Mouse (Mus musculus) megakaryocyte progenitor cell, adult 5-6 weeks (primary cell): ENCODE measurements around the gene Abcc4. TPM values are rescaled to one million over a fixed set of nuclear protein-coding genes. Genes with fewer than 3 reads are reported as not detected.

ENCODE experiments used
- ATAC-seq: replicated peaks from 2 replicates; pipeline ENCODE4 v1.8.0; 2016; ENCODE audit warnings: mild to moderate bottlenecking, moderate TSS enrichment, inconsistent platforms; ENCODE audit not compliant: poor library complexity
- total RNA-seq, 2 experiments: library from RNA; stranded (forward) in 1 of 2; stranded (reverse) in 1 of 2; fragments of 157-497, 149-512 nt in 1 of 2; fragments of 200-1000 nt in 1 of 2; gene quantifications; 2 replicates each; pipeline versions ENCODE4 v1.2.3 to v1.2.4; 2015 to 2017

The Abcc4 gene
- 38.3 and 41.5 TPM in 2 replicates for total RNA-seq (2015)
- 33.7 and 37.0 TPM in 2 replicates for total RNA-seq (2017)

GRCm38 (mm10) chr14:118705808-118706731, at the start of gene Abcc4:
TSS of gene Abcc4 (minus strand) at chr14:118706219.
- peak; percentile 56 for ATAC-seq

- 0 out of 2 replicates have a peak, but pooled peaks have one; percentile 14 for ATAC-seq
Observed at GRCm38 (mm10) chr14:118751193-118751753, 45.3 kb upstream of the Abcc4 start.

DNA sequence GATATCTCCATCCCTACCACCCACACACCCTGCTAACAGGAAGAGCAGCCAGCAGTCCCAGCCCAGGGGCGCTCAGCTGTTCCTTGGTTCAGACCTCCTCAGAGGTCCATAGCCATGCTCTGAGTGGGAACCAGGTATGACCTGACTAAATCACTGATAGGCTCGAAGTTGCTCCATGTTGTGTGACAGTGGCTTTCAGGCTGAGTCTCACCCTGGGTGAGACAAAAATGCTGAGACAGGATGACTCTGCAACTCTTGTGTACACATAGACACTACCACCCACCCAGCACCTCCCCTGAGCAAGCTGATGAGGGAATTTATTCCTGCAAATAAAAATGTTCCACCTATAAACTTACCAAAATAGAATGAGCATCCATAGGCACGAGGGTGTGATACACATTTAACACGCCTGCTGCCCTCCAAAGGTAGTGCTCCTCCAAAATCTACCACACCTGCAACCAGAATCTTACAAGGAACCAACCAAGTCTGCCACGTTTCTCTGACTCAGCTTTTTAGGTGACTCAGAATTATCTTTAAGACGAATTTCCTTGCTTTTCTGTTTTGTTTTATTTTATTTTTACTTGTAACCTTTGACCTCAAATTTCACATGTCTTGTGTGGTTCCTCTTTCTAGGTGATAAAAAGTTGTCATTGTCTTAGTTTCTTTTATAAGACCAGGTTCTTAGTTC, 44.6 kb upstream of the Abcc4 start:
- ATAC-seq = peak; percentile 75

- ATAC-seq = no peak
Observed at GRCm38 (mm10) chr14:118749715-118750114, 43.7 kb upstream of the Abcc4 start.

DNA sequence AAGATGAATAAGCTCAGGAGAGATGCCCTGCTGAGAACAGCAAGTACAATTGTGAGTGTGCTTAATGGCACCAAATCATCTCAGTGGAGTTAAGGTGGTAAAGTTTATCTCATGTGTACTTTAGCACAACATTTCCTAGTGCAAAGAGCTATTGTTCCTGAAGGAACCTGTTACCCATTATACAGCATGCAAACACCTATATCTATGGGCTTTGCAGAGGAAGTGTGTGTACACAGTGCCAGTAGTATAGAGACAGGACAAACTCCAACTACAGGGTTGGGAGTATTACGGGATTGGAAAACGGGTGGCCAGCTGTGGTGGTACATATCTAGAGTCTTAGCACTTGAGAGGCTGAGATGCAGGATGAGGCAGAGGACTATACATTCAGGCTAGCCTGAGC, 43.0 kb upstream of the Abcc4 start:
- ATAC-seq = no peak

- no peak for ATAC-seq
Observed at GRCm38 (mm10) chr14:118742862-118743261, 36.8 kb upstream of the Abcc4 start.

- ATAC-seq = no peak
Observed at GRCm38 (mm10) chr14:118741780-118742179, 35.8 kb upstream of the Abcc4 start.

- ATAC-seq = no peak
Observed at GRCm38 (mm10) chr14:118737251-118737888, 31.4 kb upstream of the Abcc4 start.

DNA sequence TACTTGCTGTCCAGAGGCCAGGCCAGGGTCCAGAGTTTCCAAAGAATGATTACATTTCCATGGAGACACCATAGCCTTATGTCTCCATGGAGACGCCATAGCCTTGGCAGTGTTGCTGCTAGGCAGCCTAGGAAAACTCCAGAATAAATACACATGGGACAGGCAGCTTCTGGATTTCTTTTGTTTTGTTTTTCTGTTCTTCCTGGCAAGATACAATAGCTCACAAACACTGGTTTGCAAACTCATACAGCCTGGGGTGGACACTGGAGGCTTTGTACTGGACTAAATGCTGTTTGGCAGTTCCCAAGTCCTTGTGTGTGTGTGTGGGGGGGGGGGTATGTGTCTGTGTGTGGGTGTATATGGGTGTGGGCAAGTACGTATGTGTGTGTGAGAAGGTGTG, 29.1 kb upstream of the Abcc4 start:
- no peak for ATAC-seq

DNA sequence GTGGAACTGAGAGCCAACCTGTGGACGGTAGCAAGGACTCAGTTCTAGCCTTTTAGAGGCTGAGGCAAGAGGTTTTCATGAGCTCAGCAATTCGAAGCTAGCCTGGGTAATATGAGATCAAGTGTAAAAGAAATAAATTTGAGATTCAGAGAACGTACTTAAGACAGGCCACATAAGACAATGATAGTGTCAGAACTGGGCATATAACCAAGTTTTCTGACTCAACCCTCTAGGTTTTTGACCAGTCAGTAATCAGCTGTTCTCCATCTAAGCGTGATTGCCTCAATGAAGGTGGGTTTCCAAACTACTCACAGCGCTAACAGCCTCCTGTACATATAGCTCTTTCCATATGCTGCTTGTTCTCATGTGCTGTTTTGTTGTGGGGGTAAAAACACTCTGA, 27.1 kb upstream of the Abcc4 start:
- ATAC-seq = no peak

DNA sequence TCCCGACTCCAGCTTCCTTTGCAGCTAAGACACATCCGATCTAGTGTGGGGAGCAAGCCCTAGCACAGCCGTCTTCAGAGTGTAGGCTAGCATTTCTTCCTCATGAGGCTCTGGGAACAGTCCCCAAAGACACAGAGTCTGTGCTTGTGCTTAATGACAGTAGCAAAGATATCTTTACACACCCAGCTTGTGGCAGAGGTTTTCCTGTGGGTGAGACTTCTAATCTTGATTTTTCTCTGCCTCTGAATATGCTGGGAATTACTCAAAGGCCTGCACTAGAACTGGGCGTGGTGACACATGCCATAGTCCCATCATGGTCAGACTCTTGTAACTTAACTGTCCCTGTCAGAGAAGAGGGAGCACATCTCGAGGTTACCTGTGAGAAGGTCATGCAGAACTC, 24.6 kb upstream of the Abcc4 start:
- ATAC-seq = peak; percentile 59

- ATAC-seq = peak; percentile 62
Observed at GRCm38 (mm10) chr14:118725467-118725866, 19.4 kb upstream of the Abcc4 start.

DNA sequence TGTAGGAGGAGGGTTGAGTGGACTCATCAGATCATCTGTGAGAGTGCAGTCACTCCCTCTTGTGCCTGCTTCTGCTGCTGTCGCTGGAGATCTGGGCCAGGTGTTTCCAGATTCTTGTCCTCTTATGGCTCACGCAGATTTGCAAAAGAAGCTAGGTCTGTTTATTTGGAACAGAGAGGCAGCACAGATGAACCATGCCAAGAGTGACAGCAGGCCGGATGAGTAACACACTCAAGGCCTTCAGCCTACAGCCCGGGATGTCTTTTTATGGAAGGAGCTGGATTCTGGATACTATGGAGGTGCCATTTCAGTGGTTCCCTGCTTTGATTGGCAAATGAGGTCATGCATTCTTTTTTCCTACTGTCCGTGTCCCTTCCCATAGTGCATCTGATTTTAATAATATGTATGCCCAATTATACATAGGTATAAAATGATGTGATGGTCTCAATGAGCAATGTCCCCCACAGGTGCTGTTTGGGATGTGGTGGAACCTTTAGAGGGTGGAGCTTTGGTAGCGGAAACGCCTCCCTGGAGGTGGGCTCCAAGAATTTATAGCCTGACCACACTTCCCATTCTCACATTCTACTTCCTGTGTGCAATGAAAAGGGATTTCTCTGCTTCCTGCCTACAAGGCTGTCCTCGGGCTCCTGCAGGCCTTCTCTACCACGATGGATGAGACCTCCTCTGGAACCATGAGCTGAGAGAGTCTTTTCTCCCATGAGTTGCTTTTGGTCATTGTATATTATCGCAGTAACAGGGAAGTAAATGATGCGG, 18.1 kb upstream of the Abcc4 start:
- peak; percentile 56 for ATAC-seq

DNA sequence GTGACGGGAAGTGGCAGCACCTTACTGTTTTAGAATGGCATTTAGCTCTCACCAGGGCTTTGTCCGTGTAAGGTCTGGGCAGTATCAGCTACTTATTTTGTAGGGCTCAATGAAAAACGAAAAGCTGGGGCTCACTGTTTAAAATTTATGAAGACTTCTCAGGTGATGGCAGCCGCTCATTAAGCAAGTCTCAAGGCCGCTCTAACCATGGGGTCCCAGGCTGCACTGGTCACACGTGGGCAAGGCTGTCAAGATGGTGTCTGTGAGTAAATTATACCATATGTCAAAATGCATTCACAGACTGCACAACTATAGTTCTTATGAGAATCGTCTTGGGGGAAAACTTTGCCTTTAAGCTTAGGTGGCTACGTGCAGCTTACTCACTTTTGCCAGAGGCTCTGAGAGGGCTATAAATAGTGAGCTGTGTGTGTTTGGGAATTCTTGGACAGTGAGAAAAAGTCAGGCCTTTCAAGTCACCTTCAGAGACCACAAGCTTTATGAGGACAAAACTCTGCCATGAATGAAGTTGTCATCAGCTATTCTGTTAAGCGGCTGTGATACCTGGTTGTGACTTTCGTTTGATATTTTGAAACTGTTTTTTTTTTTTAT, 13.7 kb upstream of the Abcc4 start:
- no peak for ATAC-seq

- no peak for ATAC-seq
Observed at GRCm38 (mm10) chr14:118718576-118718975, 12.6 kb upstream of the Abcc4 start.

- ATAC-seq = peak; percentile 65
Observed at GRCm38 (mm10) chr14:118716372-118717312, 10.6 kb upstream of the Abcc4 start.

DNA sequence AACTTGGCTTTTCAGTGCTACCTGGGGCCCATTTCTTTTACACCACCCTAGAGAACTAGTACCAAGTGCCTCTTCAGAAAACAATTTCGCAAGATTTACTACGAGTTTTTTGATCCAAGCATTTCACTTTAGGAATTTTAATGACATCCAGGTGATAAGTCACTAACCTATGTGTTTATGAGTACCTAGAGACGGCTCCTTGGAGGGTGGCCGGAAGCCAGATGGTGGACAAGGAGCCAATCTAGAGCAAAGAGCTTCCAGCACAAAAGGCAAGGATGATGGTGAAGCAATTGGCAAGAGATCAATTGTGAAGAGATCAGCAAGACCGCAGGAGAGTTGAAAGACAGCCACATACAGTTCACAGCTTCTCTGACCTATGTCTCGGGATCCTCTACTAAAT, 8.7 kb upstream of the Abcc4 start:
- no peak for ATAC-seq

DNA sequence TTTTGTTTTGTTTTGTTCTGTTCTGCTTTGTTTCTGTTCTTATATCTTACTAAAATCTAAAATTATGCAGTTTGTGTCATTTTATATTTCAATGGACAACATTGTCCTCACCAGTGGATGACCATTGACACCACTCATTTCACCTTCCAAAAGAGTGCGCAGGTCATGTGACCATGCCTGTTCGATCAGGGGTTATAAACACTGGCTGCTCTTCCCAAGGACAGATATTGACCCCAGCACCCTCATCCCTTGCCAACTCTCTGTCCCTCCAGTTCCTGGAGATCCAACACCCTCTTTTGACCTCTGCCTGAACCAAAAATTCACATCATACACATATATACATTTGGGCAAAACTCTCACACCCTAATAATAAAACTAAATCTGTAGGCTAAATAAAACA, 8.3 kb upstream of the Abcc4 start:
- no peak for ATAC-seq

DNA sequence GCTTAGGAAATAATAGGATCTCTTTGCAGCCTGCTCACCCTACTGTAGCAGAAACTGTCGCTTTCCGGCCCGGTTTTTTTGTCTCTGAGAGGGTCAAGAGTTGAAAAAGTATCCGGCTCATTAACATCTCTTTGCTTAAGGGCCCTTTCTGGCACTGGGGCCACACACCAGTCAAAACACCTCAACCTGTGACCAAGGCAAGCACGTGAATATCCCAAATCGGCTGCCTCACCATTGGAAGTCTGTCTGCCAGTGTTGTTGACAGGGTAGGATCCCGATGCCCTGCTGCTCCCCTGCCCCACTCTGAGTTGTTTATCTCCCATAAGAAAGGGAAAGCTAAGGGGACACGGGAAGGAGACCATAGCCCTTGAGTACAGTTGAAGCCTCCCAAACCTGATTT, 7.8 kb upstream of the Abcc4 start:
- no peak for ATAC-seq
